Mouse (Mus musculus) heart, postnatal 0 days (tissue): ENCODE results near the gene Rrnad1.

Source experiments
- CTCF ChIP-seq: IDR thresholded peaks from 2 replicates; pipeline ENCODE4 v1.5.1; 2016; ENCODE audit warnings: antibody characterized with exemption, control low read depth, low read depth
- EP300 ChIP-seq: IDR thresholded peaks from 2 replicates; pipeline ENCODE4 v1.6.1; 2016; ENCODE audit warnings: antibody characterized with exemption, low read depth

DNA sequence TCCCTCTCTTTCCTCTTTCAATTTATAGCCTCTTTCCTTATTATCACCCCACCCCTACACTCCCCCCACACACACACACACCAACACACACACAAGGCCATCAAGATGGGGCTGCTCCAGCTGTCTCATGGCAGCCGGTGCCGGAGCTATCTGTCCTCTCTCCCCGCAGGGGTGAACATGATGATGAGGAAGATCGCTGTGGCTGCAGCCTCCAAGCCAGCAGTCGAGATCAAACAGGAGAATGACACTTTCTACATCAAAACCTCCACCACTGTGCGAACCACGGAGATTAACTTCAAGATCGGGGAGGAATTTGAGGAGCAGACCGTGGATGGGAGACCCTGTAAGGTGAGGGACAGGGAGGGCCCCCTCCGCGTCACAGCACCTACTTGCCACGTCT lies 21.4 kb upstream of the Rrnad1 start:
- TF ChIP-seq CTCF (no peak), EP300 (no peak)
